Mouse (Mus musculus): ENCODE results near the gene Atpaf2.

- TF ChIP-seq CTCF (IDR thresholded peaks at IDR 0.05; ENCODE audit: insufficient read depth, low read length) = no peak
- TF ChIP-seq POLR2A (IDR thresholded peaks at IDR 0.05; ENCODE audit: borderline replicate concordance, extremely low read depth, low read depth, low read length) = no peak
Observed at GRCm38 (mm10) chr11:60357116-60357515, 61.1 kb downstream of the Atpaf2 start.

Data from lung, adult 2 months (tissue).